Mouse (Mus musculus): ENCODE data around the gene Fat4. TPM values are rescaled to one million over a fixed set of nuclear protein-coding genes. Genes with fewer than 3 reads are reported as not detected.

The Fat4 gene
- polyA plus RNA-seq, 1 experiment = 67.9 TPM

GRCm38 (mm10) chr3:38876706-38877105, 10.0 kb upstream of the Fat4 start:
- no peak overlapping the region for H3K4me3 ChIP-seq (ENCODE audit: insufficient read depth, low read length)
- no peak overlapping the region for H3K27ac ChIP-seq (ENCODE audit: insufficient read depth, low read length)
- H3K4me1 ChIP-seq (ENCODE audit: control insufficient read depth, insufficient read depth, low read length) = no peaks in the 10 kb centered on the region
- TF ChIP-seq CTCF (IDR thresholded peaks at IDR 0.05; ENCODE audit: borderline replicate concordance, insufficient read depth, low read length) (no peak), POLR2A (IDR thresholded peaks at IDR 0.05; ENCODE audit: low read depth, low read length) (no peak)

- TF ChIP-seq POLR2A (IDR thresholded peaks at IDR 0.05; ENCODE audit: low read depth, low read length) (no peak), CTCF (IDR thresholded peaks at IDR 0.05; ENCODE audit: borderline replicate concordance, insufficient read depth, low read length) (0 out of 2 replicates have a peak, but pooled peaks have one; percentile 1)
- Histone ChIP-seq H3K4me3 (ENCODE audit: insufficient read depth, low read length) (no peak overlapping the region), H3K27ac (ENCODE audit: insufficient read depth, low read length) (no peak overlapping the region), H3K4me1 (ENCODE audit: control insufficient read depth, insufficient read depth, low read length) (no peaks in the 10 kb centered on the region)
Observed at GRCm38 (mm10) chr3:38882778-38883177, 4.0 kb upstream of the Fat4 start.

- no peak overlapping the region for H3K4me3 ChIP-seq (ENCODE audit: insufficient read depth, low read length)
- no peak for TF ChIP-seq CTCF (IDR thresholded peaks at IDR 0.05; ENCODE audit: borderline replicate concordance, insufficient read depth, low read length)
- no peak for TF ChIP-seq POLR2A (IDR thresholded peaks at IDR 0.05; ENCODE audit: low read depth, low read length)
- no peaks in the 10 kb centered on the region for H3K4me1 ChIP-seq (ENCODE audit: control insufficient read depth, insufficient read depth, low read length)
- H3K27ac ChIP-seq (ENCODE audit: insufficient read depth, low read length) = peak overlapping the region; percentile 87
Observed at GRCm38 (mm10) chr3:38883676-38884075, 3.1 kb upstream of the Fat4 start.

GRCm38 (mm10) chr3:38884276-38884675, 2.5 kb upstream of the Fat4 start:
- Histone ChIP-seq H3K27ac (ENCODE audit: insufficient read depth, low read length) (peak overlapping the region; percentile 94), H3K4me3 (ENCODE audit: insufficient read depth, low read length) (peak overlapping the region; percentile 22; the same call in 1 of the 2 replicates), H3K4me1 (ENCODE audit: control insufficient read depth, insufficient read depth, low read length) (no peaks in the 10 kb centered on the region)
- peak; percentile 44; the same call in 1 of the 2 replicates for TF ChIP-seq POLR2A (IDR thresholded peaks at IDR 0.05; ENCODE audit: low read depth, low read length)
- TF ChIP-seq CTCF (IDR thresholded peaks at IDR 0.05; ENCODE audit: borderline replicate concordance, insufficient read depth, low read length) = peak; percentile 51; the same call in 1 of the 2 replicates

GRCm38 (mm10) chr3:38884919-38885418, 1.8 kb upstream of the Fat4 start:
- TF ChIP-seq CTCF (IDR thresholded peaks at IDR 0.05; ENCODE audit: borderline replicate concordance, insufficient read depth, low read length) = no peak
- TF ChIP-seq POLR2A (IDR thresholded peaks at IDR 0.05; ENCODE audit: low read depth, low read length) = no peak
- Histone ChIP-seq H3K27ac (ENCODE audit: insufficient read depth, low read length) (peak overlapping the region; percentile 94), H3K4me3 (ENCODE audit: insufficient read depth, low read length) (peak overlapping the region; percentile 75)

GRCm38 (mm10) chr3:38885481-38886001, 1.2 kb upstream of the Fat4 start:
- peak overlapping the region; percentile 75 for H3K4me3 ChIP-seq (ENCODE audit: insufficient read depth, low read length)
- H3K27ac ChIP-seq (ENCODE audit: insufficient read depth, low read length) = peak overlapping the region; percentile 94
- no peaks in the 10 kb centered on the region for H3K4me1 ChIP-seq (ENCODE audit: control insufficient read depth, insufficient read depth, low read length)
- TF ChIP-seq CTCF (IDR thresholded peaks at IDR 0.05; ENCODE audit: borderline replicate concordance, insufficient read depth, low read length) (no peak), POLR2A (IDR thresholded peaks at IDR 0.05; ENCODE audit: low read depth, low read length) (peak; percentile 81)

More at GRCm38 (mm10) chr3:38884919-38885418, 1.8 kb upstream of the Fat4 start:
- no peaks in the 10 kb centered on the region for H3K4me1 ChIP-seq (ENCODE audit: control insufficient read depth, insufficient read depth, low read length)

- TF ChIP-seq POLR2A (IDR thresholded peaks at IDR 0.05; ENCODE audit: low read depth, low read length) = no peak
- Histone ChIP-seq H3K4me1 (ENCODE audit: control insufficient read depth, insufficient read depth, low read length) (no peaks in the 10 kb centered on the region), H3K4me3 (ENCODE audit: insufficient read depth, low read length) (peak overlapping the region; percentile 75), H3K27ac (ENCODE audit: insufficient read depth, low read length) (peak overlapping the region; percentile 66)
Observed at GRCm38 (mm10) chr3:38886061-38886821, 499 bp upstream of the Fat4 start.

GRCm38 (mm10) chr3:38887381-38887991, 746 bp downstream of the Fat4 start:
- Histone ChIP-seq H3K27ac (ENCODE audit: insufficient read depth, low read length) (no peak overlapping the region), H3K4me3 (ENCODE audit: insufficient read depth, low read length) (peak overlapping the region; percentile 75), H3K4me1 (ENCODE audit: control insufficient read depth, insufficient read depth, low read length) (peaks cover 1% of the 10 kb centered on the region)
- TF ChIP-seq CTCF (IDR thresholded peaks at IDR 0.05; ENCODE audit: borderline replicate concordance, insufficient read depth, low read length) (peak; percentile 46; the same call in 1 of the 2 replicates), POLR2A (IDR thresholded peaks at IDR 0.05; ENCODE audit: low read depth, low read length) (no peak)

- TF ChIP-seq CTCF (IDR thresholded peaks at IDR 0.05; ENCODE audit: borderline replicate concordance, insufficient read depth, low read length) (0 out of 2 replicates have a peak, but pooled peaks have one; percentile 35), POLR2A (IDR thresholded peaks at IDR 0.05; ENCODE audit: low read depth, low read length) (no peak)
- peak overlapping the region; percentile 75 for H3K4me3 ChIP-seq (ENCODE audit: insufficient read depth, low read length)
- H3K4me1 ChIP-seq (ENCODE audit: control insufficient read depth, insufficient read depth, low read length) = peaks cover 7% of the 10 kb centered on the region
- H3K27ac ChIP-seq (ENCODE audit: insufficient read depth, low read length) = no peak overlapping the region
Observed at GRCm38 (mm10) chr3:38888111-38888510, 1.4 kb downstream of the Fat4 start.
